Mouse (Mus musculus): ENCODE data around the gene Sucnr1.
"Not testable (repeated sequence)": the region's sequence is repeated elsewhere in the genome, so short reads cannot be mapped to it uniquely, and the experiment has no call there.

GRCm38 (mm10) chr3:60106446-60106845 is 24.8 kb downstream of the Sucnr1 start:
- TF ChIP-seq CTCF, EP300 (IDR thresholded peaks at IDR 0.05; ENCODE audit: low read depth): not testable (repeated sequence)

Measured in liver, embryonic 14.5 days (tissue).